ENCODE assay signal across 9 mouse cellular contexts in genomic region chr9:14614205-14614930, GRCm38 (mm10). TPM values are rescaled to one million over a fixed set of nuclear protein-coding genes. Genes with fewer than 3 reads are reported as not detected.
DNase-seq lines count a peak whose midpoint lies in the region; ATAC-seq lines count a peak whose summit lies in the region.
"Had no signal": no experiment of that assay in that cellular context is flagged by ENCODE, and none has a peak within 500 bp of the region (broad histone marks: within the 10 kb centered on the region; RNA-seq: fewer than 3 reads in every experiment).

No protein-coding gene starts in this region.

- H3K4me3 ChIP-seq in forebrain, embryonic 11.5 days (ENCODE audit: low read depth, low read length): peak overlapping the region; percentile 88
- H3K4me3 ChIP-seq in hindbrain, embryonic 11.5 days (ENCODE audit: low read depth, low read length): peak overlapping the region; percentile 88
- peak overlapping the region; percentile 68 for H3K4me3 ChIP-seq in liver, embryonic 11.5 days (ENCODE audit: low read depth, low read length)
- peak overlapping the region; percentile 79 for H3K4me3 ChIP-seq in neural tube, embryonic 13.5 days

- no peaks in the 10 kb centered on the region for H3K27me3 ChIP-seq in forebrain, embryonic 11.5 days (ENCODE audit: control insufficient read depth, insufficient read depth, low read length)
- no peaks in the 10 kb centered on the region for H3K27me3 ChIP-seq in hindbrain, embryonic 11.5 days (ENCODE audit: control insufficient read depth, insufficient read depth, low read length)
- peaks cover 38% of the 10 kb centered on the region for H3K27me3 ChIP-seq in liver, embryonic 11.5 days (replicated peaks; ENCODE audit: control insufficient read depth, insufficient read depth, low read length)
- no peaks in the 10 kb centered on the region for H3K27me3 ChIP-seq in neural tube, embryonic 13.5 days
- H3K27me3 ChIP-seq: CH12.LX had no signal

- peak; percentile 63 for ATAC-seq in forebrain, embryonic 11.5 days (replicated peaks; ENCODE audit: low FRiP score)
- ATAC-seq in hindbrain, embryonic 11.5 days (ENCODE audit: low FRiP score): peak; percentile 75
- ATAC-seq in liver, embryonic 11.5 days (replicated peaks; ENCODE audit: low FRiP score): peak; percentile 7
- peak; percentile 76 for ATAC-seq in neural tube, embryonic 13.5 days (ENCODE audit: low read depth)
- ATAC-seq in CD4-positive, CD25-positive, alpha-beta regulatory T cell, adult 4 months: no peak

- H3K4me2 ChIP-seq in forebrain, embryonic 11.5 days (ENCODE audit: low read depth, low read length, severe bottlenecking): peak overlapping the region; percentile 80
- peak overlapping the region; percentile 70 for H3K4me2 ChIP-seq in hindbrain, embryonic 11.5 days (replicated peaks; ENCODE audit: low read depth, low read length)
- H3K4me2 ChIP-seq in liver, embryonic 11.5 days: peak overlapping the region; percentile 69
- peak overlapping the region; percentile 81 for H3K4me2 ChIP-seq in neural tube, embryonic 13.5 days

- H3K36me3 ChIP-seq in forebrain, embryonic 11.5 days (ENCODE audit: control insufficient read depth, insufficient read depth, low read length): no peaks in the 10 kb centered on the region
- H3K36me3 ChIP-seq in hindbrain, embryonic 11.5 days (ENCODE audit: control insufficient read depth, insufficient read depth, low read length): no peaks in the 10 kb centered on the region
- no peaks in the 10 kb centered on the region for H3K36me3 ChIP-seq in liver, embryonic 11.5 days (ENCODE audit: control insufficient read depth, insufficient read depth, low read length)
- no peaks in the 10 kb centered on the region for H3K36me3 ChIP-seq in neural tube, embryonic 13.5 days

- peak overlapping the region; percentile 68 for H3K27ac ChIP-seq in forebrain, embryonic 11.5 days (ENCODE audit: low read depth, low read length)
- peak overlapping the region; percentile 67 for H3K27ac ChIP-seq in hindbrain, embryonic 11.5 days (ENCODE audit: low read depth, low read length)
- H3K27ac ChIP-seq in liver, embryonic 11.5 days (ENCODE audit: low read depth, low read length): peak overlapping the region; percentile 71
- peak overlapping the region; percentile 84 for H3K27ac ChIP-seq in neural tube, embryonic 13.5 days (replicated peaks)

- 0% methylated on average over 48 of the region's 50 CpGs for WGBS in forebrain, embryonic 11.5 days
- WGBS in hindbrain, embryonic 11.5 days: under 1% methylated on average over 47 of the region's 50 CpGs
- WGBS in liver, embryonic 11.5 days: 1% methylated on average over 50 of the region's 50 CpGs
- WGBS in neural tube, embryonic 13.5 days: under 1% methylated on average over 50 of the region's 50 CpGs

- H3K4me1 ChIP-seq in forebrain, embryonic 11.5 days (replicated peaks; ENCODE audit: control insufficient read depth, insufficient read depth, low read length): peaks cover 21% of the 10 kb centered on the region
- peaks cover 12% of the 10 kb centered on the region; the same call in 1 of the 2 replicates for H3K4me1 ChIP-seq in hindbrain, embryonic 11.5 days (replicated peaks; ENCODE audit: control insufficient read depth, insufficient read depth, low read length)
- peaks cover 16% of the 10 kb centered on the region for H3K4me1 ChIP-seq in liver, embryonic 11.5 days (replicated peaks; ENCODE audit: control insufficient read depth, insufficient read depth, low read length)
- peaks cover 47% of the 10 kb centered on the region for H3K4me1 ChIP-seq in neural tube, embryonic 13.5 days (replicated peaks)

- peak; percentile 60 for DNase-seq in gastrocnemius, postnatal 10 days
- no peak for DNase-seq in gastrocnemius, postnatal 25 days
- DNase-seq in adrenal gland, adult 2 months: peak; percentile 69
- peak; percentile 85 for DNase-seq in forebrain, embryonic 11.5 days (ENCODE audit: low spot score)
- peak; percentile 70 for DNase-seq in hindbrain, embryonic 11.5 days (ENCODE audit: low spot score)
- peak; percentile 62 for DNase-seq in liver, embryonic 11.5 days (ENCODE audit: low spot score)

- no peaks in the 10 kb centered on the region for H3K9me3 ChIP-seq in forebrain, embryonic 11.5 days (ENCODE audit: control insufficient read depth, low read length)
- no peaks in the 10 kb centered on the region for H3K9me3 ChIP-seq in hindbrain, embryonic 11.5 days (ENCODE audit: control insufficient read depth, low read length)
- H3K9me3 ChIP-seq in liver, embryonic 11.5 days (ENCODE audit: control insufficient read depth, low read length): no peaks in the 10 kb centered on the region
- no peaks in the 10 kb centered on the region for H3K9me3 ChIP-seq in neural tube, embryonic 13.5 days

- peak overlapping the region; percentile 98 for H3K9ac ChIP-seq in forebrain, embryonic 11.5 days (ENCODE audit: low read length)
- H3K9ac ChIP-seq in hindbrain, embryonic 11.5 days (ENCODE audit: low read depth, low read length): peak overlapping the region; percentile 97
- H3K9ac ChIP-seq in liver, embryonic 11.5 days (ENCODE audit: low read depth, low read length): peak overlapping the region; percentile 78
- peak overlapping the region; percentile 95 for H3K9ac ChIP-seq in neural tube, embryonic 13.5 days

RNA-seq across cellular contexts. Expression of gene Amotl1, which starts 30.5 kb away (rescaled TPM):
- 100 to 1,000 TPM; 271 to 282 TPM for total RNA-seq in gastrocnemius, postnatal 10 days (2021)
- total RNA-seq in gastrocnemius, postnatal 25 days (2021): 100 to 1,000 TPM; 221 to 341 TPM
- 10 to 100 TPM; 31.8 to 46.0 TPM for total RNA-seq in adrenal gland, adult 2 months (2021)
- 22.2 and 27.0 TPM in 2 replicates for polyA plus RNA-seq in adrenal gland, adult 2 months (2012; rRNA removed)
- polyA plus RNA-seq in forebrain, embryonic 11.5 days (2014; fragmentation: Nextera tagmentation; extraction: Ambion mirVana): 19.1 and 19.4 TPM in 2 replicates
- polyA plus RNA-seq in hindbrain, embryonic 11.5 days (2014; fragmentation: Nextera tagmentation; extraction: Ambion mirVana): 15.7 and 17.9 TPM in 2 replicates
- 8.5 and 9.5 TPM in 2 replicates for polyA plus RNA-seq in liver, embryonic 11.5 days (2014; fragmentation: Nextera tagmentation; extraction: Ambion mirVana)
- polyA plus RNA-seq in neural tube, embryonic 13.5 days (2015; fragmentation: Nextera tagmentation; extraction: Ambion mirVana): 8.0 and 9.3 TPM in 2 replicates
- polyA plus RNA-seq in CD4-positive, CD25-positive, alpha-beta regulatory T cell, adult 4 months (2017; shearing (Covaris generic)): under 1 TPM in 1 of 2 experiments, not detected in 1; 0.06 TPM
